Mouse (Mus musculus) common myeloid progenitor, adult 5-6 weeks (primary cell): ENCODE measurements around the gene Lrrc28. TPM values are rescaled to one million over a fixed set of nuclear protein-coding genes. Genes with fewer than 3 reads are reported as not detected.

Source experiments
- ATAC-seq: replicated peaks from 2 replicates; pipeline ENCODE4 v1.8.0; 2016; ENCODE audit warnings: low read depth, mild to moderate bottlenecking, moderate TSS enrichment, inconsistent platforms; ENCODE audit not compliant: poor library complexity, severe bottlenecking
- total RNA-seq: library from RNA; stranded (forward); fragments of 200-1000, 187-1606 nt; gene quantifications from 2 replicates; pipeline ENCODE4 v1.2.3, GENCODE M21; 2017

The Lrrc28 gene
- total RNA-seq, 1 experiment from 2014 or later, result 24.9 TPM

DNA sequence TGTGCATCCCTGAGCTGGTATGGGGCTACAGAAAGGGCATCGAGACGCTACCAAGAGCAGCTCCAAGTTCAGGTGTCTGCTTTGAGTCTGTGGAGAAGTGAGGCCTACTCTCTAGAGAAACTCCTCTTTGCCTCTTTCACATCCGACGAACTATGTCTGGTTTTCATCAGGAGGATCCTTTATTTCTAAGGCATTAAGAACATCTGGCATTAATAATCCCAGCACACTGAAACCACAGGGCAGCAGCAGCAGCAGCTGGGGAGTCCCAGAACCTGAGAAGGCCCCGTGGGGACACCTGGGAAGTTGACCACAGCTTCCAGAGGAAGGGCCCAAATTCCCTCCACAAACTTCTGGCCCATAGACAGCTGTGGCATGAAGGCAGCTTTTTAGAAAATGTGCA is 144.2 kb downstream of the Lrrc28 start:
- ATAC-seq, result no peak

DNA sequence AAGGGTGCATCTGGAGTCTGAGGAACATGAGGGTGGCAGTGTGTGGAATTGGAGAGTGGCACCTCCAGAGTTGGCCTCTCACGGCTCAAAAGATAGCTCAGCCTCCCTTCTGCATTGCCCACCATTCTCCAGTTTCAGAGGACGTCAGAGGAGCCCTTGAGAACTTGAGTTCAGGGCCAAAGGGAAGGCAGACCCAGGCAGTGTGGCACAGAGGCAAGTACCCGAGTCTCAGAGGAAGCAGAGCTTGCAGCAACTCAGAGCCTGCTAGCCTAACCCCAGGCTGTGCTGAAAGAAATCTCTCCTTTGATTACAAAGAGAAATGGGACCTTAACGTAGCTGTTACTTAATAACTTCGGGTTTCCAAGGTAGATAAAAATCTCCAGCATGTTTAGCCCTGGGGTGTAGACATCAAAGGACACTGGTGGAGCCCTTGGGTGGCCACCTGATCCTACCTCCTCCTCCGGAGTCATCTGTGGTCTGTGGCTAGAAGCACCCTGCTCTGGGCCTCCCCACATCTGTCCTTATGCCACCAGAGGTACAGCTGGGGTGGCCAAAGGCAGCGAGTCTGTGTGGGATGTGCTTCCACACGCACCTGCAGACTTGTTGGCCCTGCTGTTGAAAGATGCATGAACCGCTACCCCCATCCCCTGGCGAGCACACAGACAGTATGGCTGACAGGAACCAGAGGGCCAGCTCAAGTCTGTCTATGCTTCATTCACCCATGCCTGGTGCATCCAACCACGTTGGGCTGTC is 144.8 kb downstream of the Lrrc28 start:
- peak; percentile 42 for ATAC-seq

DNA sequence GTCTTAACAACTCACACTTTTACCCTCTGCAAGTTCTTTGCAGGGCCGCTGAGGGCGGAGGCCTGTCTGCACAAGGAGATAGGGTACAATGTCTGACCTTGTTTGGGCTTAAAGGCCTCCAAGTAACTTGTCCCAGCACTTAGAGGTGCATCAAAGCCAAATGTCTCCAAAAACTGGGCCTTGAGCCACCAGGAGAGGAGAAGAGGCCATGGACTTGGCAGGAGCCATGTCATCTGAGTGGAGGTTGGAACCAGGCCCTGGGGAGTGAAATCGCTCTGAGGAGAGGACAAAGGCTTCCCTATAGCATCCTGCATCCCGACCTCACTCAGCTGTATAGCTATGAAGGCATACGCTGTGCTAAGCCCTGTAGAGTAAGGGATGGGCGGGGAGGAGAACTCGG is 145.6 kb downstream of the Lrrc28 start:
- ATAC-seq, result no peak

GRCm38 (mm10) chr7:67493795-67494687 is 151.0 kb downstream of the Lrrc28 start:
- peak; percentile 60 for ATAC-seq

- ATAC-seq, result no peak
These were observed 157.1 kb downstream of the Lrrc28 start for GRCm38 (mm10) chr7:67487889-67488411.

GRCm38 (mm10) chr7:67486925-67487760 is 157.9 kb downstream of the Lrrc28 start:
- no peak for ATAC-seq

DNA sequence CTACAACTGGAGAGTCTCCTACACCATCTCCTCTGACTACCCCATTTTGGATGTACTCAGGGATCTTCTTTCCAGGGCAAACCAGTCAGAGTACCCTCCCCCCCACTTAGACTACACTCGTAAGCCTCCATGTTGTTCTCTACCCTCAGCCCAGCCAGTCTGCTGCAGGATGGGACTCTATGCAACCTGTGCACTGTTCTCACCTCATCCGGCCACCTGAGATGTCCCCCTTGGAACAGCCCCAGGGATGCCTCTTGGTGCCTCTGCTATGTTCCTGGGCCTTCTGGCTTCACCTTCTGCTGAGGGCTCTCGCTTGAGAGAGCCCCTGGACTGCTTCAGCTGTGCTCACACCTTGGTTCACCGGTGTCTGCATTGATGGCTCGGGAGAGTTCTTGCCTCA is 158.7 kb downstream of the Lrrc28 start:
- ATAC-seq, result no peak

GRCm38 (mm10) chr7:67483698-67484097 is 161.4 kb downstream of the Lrrc28 start:
- ATAC-seq, result no peak

DNA sequence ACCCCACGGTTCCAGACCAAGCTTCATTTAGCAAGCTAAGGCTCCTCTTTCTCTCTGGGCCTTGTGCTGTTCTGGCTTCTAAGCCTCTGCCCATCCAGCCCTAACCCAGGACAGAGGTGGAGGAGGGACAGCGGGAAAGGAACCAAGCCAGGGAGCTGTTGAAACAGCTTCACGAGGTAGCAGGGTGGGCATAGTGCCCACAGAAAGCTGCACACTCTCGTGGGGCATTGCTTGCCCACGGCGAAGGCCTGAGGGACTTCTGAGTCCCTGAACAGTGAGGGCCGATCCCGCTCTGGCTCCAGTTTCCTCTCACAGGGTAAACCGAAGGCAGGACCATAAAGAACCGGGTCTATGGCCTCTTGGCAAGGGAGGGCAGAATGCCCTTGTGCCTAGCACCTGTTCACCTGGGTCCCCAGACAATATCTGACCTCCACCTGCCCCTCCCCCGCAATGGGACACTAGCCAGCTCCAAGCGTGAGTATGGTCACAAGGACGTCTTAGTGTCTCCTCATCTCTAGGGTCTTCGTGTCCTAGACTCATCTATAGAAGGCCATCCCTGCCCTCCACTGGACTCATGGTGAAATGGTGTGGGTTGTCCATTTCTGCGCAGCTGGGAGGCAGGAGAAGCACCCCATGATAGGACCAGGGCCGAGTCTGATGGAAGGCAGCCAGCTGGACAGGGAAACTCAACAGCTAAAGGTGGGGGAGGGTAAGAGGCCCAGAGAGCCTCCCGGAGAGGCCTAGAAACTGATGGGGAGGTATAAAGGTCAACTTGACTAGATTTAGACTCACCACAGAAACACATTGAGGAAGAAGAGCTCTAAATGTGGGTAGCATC is 165.3 kb downstream of the Lrrc28 start:
- ATAC-seq, result peak; percentile 17; the same call in 1 of the 2 replicates

- peak; percentile 55 for ATAC-seq
These were observed 165.9 kb downstream of the Lrrc28 start for GRCm38 (mm10) chr7:67479168-67479567.

- no peak for ATAC-seq
These were observed 167.1 kb downstream of the Lrrc28 start for GRCm38 (mm10) chr7:67477996-67478395.

DNA sequence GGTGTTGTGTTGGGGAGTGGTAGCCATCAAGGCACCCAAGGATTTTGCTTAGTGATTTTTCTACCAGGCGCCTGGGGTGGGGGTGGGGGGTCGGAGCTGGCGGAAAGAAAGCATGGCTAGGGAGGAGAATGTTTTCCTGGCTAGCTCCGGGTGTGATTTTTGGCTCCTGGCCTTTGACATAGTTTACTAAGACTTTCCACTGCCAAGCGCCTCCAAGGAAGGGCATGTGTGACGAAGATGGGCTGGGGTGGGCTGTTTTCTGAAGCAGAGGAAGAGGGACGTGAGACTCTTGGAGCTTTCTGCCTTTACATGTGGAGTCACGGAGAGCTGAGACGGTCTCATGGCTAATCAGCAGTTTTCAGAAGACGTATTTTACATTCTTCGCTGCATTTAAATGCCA is 173.8 kb downstream of the Lrrc28 start:
- ATAC-seq, result no peak

DNA sequence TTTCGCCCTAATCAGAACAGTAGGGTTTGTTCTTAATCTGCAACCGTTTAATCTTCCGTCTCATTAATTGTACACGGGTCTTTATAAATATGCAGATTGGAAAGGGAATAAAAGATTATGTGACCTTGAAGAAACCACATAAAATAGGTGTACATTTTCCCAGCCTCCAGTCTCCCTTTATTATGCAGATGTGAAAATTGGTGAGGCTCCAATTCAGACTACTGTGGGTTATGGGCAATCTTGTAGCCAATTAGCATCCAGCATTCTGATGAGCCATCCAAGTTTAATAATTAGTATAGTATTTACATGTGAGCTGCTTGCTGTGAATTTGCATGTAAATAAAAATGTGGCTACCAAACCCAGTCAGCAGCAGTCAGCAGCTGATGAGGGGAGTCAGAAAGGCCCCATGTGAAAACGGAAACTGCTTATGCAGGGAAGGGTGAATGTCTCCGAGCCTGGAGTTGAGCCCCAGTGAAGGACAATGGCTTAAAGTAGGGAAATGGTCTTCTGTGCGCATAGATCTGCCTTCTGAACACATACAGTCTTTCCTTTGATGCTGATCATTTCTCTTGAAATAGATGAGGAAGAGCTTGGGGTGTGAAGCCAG is 176.2 kb downstream of the Lrrc28 start:
- ATAC-seq, result no peak

DNA sequence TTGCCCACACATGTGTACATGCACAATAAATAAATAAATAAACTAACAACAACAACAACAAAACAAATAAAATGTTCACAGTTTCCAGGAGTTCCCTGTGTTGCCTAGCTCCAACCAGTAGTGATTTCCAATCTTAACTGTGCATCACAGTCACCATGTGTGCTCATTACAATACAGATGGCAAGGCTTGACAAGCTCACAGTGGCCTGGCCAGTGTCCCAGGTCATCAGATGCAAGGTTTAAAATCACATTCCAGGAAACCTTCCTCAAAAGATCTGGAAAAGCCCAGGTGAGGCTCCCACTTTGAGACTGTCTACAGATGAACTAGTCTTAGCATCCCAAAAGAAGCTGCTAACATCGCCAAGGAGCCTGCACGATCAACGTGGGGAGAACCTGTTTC is 176.9 kb downstream of the Lrrc28 start:
- ATAC-seq, result no peak

GRCm38 (mm10) chr7:67466322-67466721 is 178.7 kb downstream of the Lrrc28 start:
- no peak for ATAC-seq

GRCm38 (mm10) chr7:67464633-67465032 is 180.4 kb downstream of the Lrrc28 start:
- ATAC-seq, result peak; percentile 39

GRCm38 (mm10) chr7:67463565-67463964 is 181.5 kb downstream of the Lrrc28 start:
- peak; percentile 5 for ATAC-seq
